Mouse (Mus musculus): ENCODE results near the gene Klhdc8a.
"Not testable (repeated sequence)": the region's sequence is repeated elsewhere in the genome, so short reads cannot be mapped to it uniquely, and the experiment has no call there.

Gene Klhdc8a

DNA sequence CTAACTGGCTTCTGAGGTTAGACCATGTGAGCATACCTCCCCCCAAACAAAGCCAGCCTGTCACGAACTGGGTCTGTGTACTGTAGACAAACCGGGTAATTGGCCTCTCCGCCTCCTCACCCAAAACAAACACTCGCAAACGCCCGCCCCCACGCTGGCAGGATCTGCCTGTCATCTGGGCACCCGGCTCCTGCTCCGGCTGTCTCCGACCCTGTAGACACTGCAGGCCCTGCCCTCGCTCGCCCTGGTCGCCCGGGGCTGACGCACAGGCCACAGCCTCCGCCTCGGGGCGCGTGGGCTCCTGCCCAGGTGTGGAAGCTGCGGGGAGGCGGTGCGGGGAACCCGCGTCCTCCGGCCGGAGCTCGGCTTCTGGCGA, at the start of gene Klhdc8a:
Klhdc8a (plus strand) TSS at position 202 of the 376 bp plus-strand sequence.
- peak in 1 of 2 experiments; percentile 14 for DNase-seq

DNA sequence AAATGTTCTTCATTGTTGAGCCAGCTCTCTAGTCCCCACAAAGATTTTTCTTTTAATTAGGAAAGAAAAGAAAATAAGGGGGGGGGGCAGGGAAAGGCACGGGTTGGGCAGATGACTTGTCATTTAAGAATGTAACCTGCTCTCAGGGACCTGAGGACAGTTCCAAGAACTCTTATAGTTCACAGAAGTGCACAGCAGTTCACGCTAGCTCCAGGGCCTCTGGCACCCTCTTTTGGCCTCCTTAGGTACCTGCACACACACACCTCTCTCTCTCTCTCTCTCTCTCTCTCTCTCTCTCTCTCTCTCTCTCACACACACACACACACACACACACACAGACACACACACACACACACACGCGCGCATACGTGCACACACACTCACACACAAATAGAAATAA, 44.0 kb upstream of the Klhdc8a start:
- DNase-seq: no peak

DNA sequence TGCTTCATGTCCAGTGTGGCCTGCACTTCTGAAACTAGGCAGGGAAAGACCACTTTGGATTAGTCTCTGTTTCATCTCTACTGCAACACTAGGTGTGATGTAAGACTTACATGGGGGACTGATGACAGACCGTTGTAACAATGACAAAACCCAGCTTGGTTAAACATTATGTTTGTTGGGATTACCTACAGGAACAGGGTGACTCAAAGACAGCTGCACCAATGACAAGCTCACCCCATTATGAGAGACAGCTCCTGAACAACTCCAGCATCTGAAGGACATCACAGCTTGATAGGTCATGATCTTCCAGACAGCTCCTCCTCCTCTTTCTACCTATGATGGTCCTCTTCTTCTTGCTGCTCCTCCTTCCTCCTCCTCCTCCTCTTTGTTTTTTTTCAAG, 38.1 kb upstream of the Klhdc8a start:
- no peak for DNase-seq

DNA sequence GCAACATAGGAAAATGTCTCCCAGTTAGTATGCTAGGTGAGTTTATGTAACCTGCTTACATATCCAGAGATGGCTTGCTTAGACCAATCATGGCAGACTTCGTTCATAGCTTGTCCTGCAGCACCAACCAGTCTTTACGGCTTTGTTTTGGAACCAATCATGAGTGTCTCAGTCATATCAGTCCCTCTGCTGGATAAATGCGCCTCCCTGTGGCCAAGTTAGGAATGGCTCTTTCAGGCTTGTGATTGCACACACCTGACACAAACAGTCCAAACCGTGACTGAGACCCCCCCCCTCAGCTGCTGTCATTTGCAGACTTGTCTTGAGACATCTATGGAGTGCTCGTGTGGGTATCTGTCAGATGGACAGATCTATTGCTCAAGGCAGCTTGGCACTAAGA, 37.4 kb upstream of the Klhdc8a start:
- DNase-seq: peak in 1 of 2 experiments; percentile 18

DNA sequence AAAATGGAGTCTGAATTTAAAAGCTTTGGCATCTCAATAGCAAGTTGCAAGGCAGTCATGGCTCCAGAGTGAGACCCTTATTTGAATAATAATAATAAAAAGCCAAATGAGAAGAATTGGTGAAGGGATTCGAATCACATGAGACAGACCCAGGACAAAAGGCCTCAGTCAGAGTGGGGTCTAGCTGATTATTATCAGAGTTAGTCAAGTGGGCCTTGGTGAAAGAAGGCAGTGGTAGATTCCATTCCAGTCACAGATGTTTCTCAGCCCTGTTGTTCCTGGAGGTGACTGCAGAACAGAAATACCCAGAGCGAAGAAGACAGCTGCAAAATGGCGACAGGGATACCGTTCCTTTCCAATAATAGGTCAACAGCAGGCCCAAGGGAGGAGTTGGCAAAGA, 34.8 kb upstream of the Klhdc8a start:
- no peak for DNase-seq

DNA sequence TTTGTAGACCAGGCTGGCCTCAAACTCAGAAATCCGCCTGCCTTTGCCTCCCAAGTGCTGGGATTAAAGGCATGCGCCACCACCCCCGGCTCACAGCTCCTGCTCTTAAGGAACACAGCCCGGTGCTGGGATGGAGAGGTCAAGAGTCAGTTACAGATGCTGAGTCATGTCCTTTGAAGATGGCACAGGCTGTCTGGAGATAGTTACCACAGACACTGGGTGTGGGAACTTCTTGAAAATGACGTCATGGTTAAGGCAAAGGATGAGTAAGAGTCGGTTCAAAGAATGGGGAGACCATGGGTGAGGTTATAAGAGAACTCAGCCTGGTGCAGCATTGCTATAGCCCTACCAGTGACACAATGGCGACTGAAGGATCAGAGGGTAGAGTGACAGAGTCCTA, 33.8 kb upstream of the Klhdc8a start:
- DNase-seq: no peak

DNA sequence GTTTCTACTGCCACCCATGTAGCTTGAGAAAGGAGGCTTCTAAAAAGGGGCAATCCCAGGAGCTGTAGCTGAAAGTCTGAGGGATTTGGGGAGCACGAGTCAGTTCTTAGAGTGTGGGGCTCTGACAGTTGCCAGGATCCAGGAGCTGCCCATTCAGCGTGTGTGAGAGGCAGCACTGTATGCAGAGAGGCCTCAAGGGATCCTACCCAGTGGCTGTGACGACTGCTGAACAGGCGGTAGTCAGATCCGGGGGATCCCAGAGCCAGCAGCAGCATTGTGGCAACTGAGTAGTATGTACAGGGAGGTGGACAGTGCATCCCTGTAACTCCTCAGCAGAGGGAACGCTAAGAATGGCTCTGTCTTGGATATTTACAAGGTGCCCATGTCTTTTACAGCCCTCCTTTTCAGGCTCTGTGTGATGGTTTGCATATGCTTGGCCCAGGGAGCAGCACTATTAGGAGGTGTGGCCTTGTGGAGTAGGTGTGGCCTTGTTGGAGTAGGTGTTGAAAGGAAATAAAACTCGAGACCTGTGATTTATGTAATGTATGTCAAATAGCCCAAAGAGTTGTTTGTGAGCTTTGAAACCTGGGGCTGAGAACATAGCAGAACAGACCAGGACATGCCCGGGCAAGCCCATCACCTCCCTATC, 33.1 kb upstream of the Klhdc8a start:
- peak in 1 of 2 experiments; percentile 14 for DNase-seq

DNA sequence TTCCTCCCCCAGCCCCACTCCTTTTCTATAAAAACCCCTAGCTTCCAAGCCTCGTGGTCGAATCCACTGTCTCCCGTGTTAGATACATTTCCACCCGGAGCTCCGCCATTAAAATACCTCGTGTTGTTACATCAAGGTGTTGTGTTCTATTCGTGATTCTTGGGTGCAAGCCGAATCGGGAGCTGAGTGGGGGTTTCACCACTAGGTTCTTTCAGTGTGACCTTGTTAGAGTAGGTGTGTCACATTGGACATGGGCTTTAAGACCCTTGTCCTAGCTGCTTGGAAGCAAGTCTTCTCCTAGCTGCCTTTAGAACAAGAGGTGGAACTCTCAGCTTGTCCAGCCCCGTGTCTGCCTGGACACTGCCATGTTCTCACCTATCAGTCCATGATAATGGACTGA, 32.5 kb upstream of the Klhdc8a start:
- no peak for DNase-seq

DNA sequence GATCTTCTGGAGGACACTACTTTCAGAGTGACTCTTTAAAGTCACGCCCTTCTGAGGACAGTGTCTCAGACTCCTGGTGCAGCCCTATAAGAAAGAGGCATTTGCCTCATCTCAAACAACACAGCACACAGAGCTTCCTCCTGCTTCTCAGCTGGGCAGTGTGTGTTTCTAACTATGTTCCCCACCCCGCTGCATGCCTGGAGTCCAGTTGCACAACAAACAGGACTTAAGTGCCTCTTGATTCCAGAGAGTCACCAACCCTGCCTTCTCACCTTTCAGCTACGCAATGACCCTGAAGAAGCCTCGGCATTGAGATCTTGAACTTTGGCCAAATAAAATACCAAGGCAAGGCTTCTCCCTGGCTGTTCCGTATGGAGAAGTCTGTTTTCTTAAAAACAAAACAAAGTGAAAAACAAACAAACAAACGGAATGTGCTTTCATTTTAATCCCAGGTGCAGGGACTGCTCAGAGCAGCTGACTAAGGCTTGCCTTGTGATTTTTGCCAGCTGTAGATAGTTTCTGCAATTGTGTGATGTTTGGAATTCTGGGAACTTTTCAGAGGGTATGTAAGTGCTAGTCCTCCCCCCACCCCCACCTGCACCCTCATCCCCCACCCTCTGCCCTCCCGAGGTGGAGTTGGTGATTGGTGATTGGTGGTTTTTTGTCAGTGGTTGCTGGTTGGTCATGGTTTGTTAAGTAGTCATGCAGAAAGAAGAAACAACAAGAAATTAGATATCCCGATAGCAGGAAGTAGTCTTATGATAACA, 31.5 kb upstream of the Klhdc8a start:
- DNase-seq: no peak

DNA sequence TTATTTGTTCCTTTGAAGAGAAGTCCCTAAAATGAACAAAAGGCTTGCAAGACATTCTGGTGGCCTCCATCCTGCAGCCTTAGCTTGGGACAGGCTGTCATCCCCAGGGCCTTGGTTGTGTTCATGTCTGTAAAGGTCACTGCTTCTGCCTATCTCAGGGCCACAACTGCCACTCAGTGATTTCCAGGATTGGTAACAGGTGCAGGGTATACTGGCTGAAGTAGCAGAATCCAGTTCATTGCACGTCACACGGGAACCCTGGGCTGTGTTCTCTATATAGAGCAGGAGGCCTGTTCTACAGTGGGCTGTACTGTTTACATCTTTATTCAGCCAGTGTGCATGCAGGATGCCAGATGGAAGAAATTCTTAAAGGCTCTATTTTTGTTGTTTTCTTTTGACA, 30.5 kb upstream of the Klhdc8a start:
- DNase-seq: no peak

DNA sequence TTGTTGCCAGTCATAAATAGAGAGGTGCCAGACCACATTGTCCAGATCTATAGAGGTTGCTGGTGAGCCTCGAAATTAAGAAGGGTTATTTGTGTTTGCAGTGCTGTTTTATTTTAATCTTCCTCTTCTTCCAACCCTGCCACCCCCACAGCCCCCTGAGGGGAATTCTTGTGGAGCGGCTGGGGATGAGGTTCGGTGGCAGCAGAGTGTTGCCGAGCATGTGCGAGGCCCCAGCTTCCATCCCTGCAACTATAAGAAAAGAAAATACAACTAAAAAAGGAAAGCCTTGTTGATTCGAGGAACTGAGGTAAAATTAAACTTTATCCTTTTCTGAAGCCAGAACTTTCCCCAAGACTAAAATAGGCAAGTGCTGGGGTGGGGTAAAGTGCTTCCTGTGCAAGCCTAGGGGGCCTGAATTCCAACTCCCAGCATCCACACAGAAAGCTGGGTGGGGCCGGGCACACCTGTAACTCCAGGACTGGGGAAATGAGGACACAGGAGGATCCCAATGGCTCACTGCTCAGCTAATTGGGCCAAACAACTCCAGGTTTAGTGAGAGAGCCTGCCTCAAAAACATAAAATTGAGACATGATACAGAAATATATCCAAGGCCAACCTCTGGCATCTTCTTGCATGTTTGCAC, 29.9 kb upstream of the Klhdc8a start:
- no peak for DNase-seq

DNA sequence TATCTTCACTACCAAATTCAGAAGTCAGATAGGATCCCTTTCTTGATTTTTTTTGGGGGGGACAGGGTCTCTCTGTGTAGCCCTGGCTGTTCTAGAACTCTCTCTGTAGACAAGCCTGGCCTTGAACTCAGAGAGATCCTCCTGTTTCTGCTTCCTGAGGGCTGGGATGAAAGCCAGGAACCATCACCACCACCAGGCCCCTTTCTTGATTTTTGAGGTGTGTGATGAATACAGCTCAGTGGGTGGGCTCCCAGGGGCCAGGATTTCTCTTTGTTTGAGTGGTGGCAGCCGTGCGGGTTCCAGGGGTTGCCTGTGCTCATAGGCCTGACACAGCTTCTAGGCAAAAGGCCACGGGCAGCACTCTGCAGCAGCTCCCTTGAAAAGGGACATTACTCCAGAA, 27.2 kb upstream of the Klhdc8a start:
- DNase-seq: no peak

DNA sequence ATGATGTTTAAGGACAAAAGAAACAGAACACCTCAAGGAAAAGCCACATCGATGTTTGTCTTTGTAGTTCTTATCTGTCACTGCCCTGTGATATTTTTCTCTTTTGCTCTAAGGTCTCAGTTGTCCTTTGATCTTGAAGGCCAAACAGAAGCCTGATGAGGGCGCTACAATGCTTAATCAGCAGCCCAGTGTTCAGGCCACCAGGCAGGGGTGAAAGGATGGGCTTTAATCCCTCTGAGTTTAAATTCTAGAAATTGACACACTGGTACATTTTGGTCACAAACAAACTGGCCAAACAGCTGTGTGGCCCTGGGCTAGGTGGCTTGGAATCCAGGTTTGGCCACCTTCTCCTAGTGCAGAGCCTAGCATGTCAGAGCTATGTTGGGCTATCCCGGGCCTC, 21.7 kb upstream of the Klhdc8a start:
- DNase-seq: no peak

DNA sequence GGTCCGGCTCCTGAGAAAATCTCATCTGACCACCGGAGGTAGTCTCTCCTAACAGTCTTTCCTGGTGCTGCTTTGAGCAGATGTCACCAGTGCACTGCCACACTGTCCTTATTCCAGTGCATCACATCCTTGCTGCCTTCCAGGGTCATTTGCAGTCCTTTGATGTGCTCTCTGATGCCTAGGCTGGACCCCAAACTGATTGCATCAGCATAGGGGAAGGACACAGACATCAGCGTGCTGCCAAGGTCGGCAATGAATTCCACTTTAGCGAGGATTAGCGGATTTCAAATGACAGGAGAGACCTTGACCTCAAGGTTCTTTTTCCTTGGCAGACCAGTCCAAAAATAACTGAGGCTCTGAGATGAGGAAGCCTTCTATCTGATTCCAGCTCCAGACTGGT, 21.3 kb upstream of the Klhdc8a start:
- no peak for DNase-seq

DNA sequence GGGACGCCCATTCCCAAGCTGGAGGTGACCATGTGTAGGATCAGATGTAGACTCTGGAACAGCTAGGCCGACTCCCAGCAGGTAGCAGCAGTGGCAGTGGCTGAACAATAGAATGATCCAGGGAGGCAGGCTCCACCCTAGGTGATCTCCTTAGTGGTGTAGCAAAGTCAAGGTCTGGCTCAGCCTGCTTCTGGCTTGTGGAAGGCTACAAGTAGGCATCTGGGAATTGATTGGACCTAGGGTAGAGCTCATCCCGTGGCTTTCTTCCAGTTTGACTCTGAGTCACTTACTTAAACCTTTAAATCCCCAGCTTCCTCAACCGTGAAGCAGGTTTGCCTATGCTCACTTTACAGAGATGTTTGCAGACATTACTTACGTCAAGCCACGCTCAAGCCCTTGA, 17.8 kb upstream of the Klhdc8a start:
- DNase-seq: not testable (repeated sequence)

DNA sequence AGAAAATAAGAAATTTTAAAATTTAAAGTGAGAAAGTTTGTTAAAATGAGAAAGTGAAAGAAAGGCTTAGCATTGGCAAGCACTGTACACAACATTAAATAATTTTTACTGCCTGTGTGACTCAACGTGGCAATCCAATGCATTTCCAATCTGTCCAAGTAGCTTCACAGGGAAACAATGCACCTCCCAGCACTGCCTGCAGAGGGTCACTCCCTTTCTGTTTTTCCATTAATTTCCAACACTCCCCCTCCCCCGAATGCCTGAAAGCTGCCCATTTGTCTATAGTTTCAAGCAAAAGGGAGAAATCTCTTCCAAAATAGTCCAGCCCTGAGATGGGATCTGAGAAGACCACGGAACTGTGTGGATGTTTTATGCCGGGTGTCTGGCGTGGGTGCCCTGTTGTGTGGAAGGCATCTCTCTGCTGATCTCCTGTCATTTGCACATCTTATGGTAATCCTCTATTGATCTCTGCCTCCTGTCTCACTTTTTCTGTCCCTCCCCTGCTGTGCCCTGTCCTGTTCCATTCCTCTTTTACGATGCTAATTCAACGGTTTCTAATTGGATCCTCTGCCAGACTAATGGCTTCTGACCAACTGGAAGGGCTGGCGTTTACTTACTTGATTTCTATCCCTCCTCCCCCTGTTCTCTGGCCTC, 16.8 kb upstream of the Klhdc8a start:
- no peak for DNase-seq

DNA sequence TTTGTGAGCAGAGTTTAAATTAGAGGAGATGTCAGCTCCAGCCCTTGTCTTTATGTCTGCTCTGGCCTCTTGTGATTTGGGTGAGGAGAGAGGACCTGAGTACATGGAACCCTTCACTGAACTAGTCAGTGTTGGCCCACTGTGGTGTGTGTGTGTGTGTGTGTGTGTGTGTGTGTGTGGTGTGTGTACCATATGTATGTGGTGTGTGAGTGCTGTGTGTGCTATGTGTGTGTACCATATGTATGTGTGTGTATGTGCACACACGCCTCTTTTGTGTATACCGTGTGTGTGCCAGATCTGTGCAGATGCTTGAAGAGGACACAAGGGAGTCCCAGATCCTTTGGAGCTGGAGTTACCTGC, 16.3 kb upstream of the Klhdc8a start:
- no peak for DNase-seq

DNA sequence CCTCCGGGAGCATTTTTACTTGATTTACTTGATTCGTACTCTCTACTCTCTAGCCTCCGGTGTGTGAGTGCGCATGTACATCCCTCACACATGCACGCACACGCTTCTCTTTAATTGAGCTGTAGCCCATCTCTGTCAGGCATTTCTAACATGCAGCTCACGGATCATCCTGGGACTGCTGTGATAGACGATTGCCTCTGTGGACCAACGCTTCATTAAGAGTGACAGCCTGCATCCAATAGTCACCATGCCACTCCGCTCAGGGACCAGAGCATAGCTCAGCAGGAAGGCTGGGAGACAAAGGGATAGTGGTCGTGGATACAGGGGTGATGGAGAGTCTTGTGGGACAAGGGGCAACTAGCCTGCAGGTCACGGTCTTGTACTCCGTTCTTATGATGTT, 15.4 kb upstream of the Klhdc8a start:
- DNase-seq: no peak

DNA sequence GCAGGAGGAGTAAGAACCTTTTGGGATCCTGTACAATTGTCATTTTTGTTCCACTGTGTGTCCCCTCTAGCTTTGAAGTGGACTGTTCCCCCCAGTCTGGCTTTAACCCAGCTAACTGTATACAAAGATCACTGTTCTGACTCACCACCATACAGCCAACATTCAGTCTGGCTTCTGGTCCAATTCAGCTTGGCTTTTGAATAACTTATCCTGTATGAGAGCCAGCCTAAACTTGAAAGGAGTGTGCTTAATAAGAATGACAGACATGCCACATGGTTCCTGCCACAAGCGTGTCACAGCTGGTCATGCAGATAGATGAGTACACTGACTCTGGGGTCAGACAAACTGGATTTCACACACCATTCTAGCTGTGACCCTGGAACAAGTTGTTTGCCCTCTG, 11.7 kb upstream of the Klhdc8a start:
- DNase-seq: no peak

DNA sequence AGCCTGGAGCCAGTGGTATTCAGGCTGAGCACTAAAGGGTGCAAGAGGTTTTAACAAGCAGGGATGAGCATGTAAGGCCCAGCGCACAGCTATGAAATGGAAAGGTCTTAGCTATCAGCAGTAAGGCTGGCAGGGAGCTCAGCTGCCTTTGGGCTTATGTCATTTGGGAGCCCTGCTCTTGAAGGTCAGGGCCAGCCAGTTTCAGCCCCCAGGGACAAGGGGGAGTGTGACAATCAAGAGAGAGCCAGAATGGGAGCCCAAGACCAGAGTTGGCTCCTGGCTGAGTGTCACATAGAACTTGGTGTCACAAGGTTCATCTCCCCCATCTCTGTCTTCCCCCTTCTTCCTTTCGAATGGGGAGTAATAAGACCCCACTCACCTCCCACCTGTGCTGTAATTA, 11.0 kb upstream of the Klhdc8a start:
- no peak for DNase-seq

DNA sequence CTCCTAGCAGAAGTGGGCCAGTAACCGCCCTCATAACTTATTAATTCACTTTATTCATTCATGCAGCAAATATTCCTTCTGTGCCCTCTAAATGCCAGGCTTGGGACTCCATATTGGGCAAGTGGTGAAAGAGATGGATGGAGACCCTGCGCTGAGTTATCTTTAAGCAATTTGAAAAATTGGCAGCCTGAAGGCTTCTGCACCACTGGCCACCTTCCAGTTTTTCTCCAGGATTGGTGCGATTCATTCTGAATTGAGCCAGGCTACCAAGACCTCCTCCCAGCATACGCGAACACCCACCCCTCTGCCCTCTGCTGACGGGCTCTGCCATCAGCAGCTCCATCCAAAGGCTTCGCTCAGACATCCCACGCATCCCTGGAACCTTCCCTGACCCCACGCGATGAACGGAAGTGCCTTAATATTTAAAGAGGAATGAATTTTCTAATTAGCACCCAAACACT, 10.4 kb upstream of the Klhdc8a start:
- no peak for DNase-seq

DNA sequence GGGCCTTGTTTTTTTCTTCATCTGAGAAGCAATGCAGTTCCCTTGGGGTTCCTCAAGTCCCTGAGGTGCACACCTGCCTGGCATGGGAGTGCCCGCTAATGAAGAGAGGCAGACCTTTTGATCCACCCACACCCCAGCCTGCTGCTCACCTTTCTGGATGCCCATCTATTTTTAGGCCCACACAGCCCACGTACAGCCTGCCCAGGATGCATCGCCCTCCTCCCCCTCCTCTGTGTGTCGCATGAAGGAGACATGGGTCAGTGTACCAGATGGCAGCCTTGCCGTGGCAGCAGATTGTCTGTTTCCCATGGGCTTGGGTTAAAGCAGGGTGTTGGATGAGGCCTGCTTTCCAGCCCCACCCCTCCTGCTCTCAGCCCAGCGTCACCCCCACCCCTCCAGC, 8.5 kb upstream of the Klhdc8a start:
- DNase-seq: peak; percentile 39 to 42

DNA sequence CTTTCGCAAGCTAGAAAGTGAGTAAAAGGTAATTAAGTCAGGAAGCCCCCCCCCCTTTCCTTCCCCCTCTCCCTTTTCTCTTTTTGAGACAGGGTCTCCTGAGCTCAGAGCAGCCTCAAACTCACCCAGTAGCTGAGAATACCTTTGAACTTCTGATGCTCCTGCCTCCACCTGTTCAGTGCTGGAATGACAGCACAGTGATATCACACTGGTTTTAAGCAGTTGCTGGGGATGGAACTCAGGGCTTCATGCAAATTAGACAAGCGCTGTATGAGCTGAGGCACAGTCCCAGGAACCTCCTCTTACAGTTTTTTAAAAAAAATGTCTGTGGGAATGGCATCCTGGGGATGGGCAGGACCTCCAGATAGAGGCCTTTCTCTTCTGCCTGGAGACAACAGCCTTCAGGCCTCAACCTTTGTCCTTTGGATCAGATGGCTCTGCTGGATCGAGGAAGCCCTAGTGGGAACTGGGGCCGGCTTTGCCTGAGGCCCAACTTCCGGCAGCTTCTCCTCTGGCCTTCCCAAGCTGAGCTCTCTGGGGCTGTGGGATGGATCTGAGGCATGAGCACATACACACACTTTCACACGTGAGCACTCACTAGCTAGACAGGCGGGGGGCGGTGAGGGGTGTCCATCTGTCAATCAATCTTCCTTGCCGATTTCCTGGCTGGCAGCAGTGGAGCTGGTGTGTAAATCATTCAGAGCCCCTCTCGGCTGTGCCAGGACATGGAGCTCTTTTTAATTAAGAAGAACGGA, 7.3 kb upstream of the Klhdc8a start:
- DNase-seq: no peak

Measured in spleen, adult 18-20 months (tissue).